Mouse (Mus musculus) liver, embryonic 16.5 days (tissue): ENCODE measurements around the gene Gm12830. TPM values are rescaled to one million over a fixed set of nuclear protein-coding genes. Genes with fewer than 3 reads are reported as not detected.

ENCODE experiments used
- ATAC-seq: fragments of 200-750 bp; cut with Nextera tagmentation; 2 replicates; pipeline ENCODE4 v1.8.0; 2017; ENCODE audit warnings: low read depth, mild to moderate bottlenecking, moderate number of reproducible peaks, moderate library complexity
- H3K27ac ChIP-seq: fragments of 300-500 bp; sonication (generic); 2 replicates; pipeline ENCODE4 v1.5.1; 2014; ENCODE audit warnings: mild to moderate bottlenecking, low read length
- H3K27me3 ChIP-seq: fragments of 300-500 bp; sonication (generic); 2 replicates; pipeline ENCODE4 v1.6.1; 2014; ENCODE audit warnings: low read depth, low read length, mixed read lengths; ENCODE audit not compliant: control insufficient read depth, insufficient read depth
- H3K36me3 ChIP-seq: fragments of 300-500 bp; sonication (generic); 2 replicates; pipeline ENCODE4 v1.6.1; 2014; ENCODE audit warnings: mild to moderate bottlenecking; ENCODE audit not compliant: control insufficient read depth, insufficient read depth
- H3K4me1 ChIP-seq: fragments of 300-500 bp; sonication (generic); 2 replicates; pipeline ENCODE4 v1.6.1; 2014; ENCODE audit warnings: low read depth, low read length, mixed read lengths; ENCODE audit not compliant: control insufficient read depth
- H3K4me2 ChIP-seq: fragments of 300-500 bp; sonication (generic); 2 replicates; pipeline ENCODE4 v1.6.1; 2014; ENCODE audit warnings: low read depth, low read length, mixed read lengths
- H3K4me3 ChIP-seq: fragments of 300-500 bp; sonication (generic); 2 replicates; pipeline ENCODE4 v1.5.1; 2014; ENCODE audit warnings: low read depth, mild to moderate bottlenecking, low read length
- H3K9ac ChIP-seq: fragments of 300-500 bp; sonication (generic); 2 replicates; pipeline ENCODE4 v1.6.1; 2014; ENCODE audit warnings: low read depth, low read length
- H3K9me3 ChIP-seq: fragments of 300-500 bp; sonication (generic); replicated peaks from 2 replicates; pipeline ENCODE4 v1.6.1; 2016; ENCODE audit warnings: low read length; ENCODE audit not compliant: control insufficient read depth
- WGBS: fragments of 180-500 bp; shearing (Covaris S2); extraction: QIAGEN DNeasy Blood & Tissue Kit; methylation state at CpG from one replicate; pipeline ENCODE4 v1.1.7; 2014; ENCODE audit not compliant: insufficient replicate concordance; 5-methylcytosine and 5-hydroxymethylcytosine counted together
- polyA plus RNA-seq: library from polyadenylated mRNA; unstranded; fragments of >200 nt; fragmentation: Nextera tagmentation; extraction: Ambion mirVana; gene quantifications from 2 replicates; pipeline ENCODE4 v1.2.1, GENCODE M21; 2015

Gm12830 gene
- polyA plus RNA-seq, 1 experiment from 2014 or later = not detected

DNA sequence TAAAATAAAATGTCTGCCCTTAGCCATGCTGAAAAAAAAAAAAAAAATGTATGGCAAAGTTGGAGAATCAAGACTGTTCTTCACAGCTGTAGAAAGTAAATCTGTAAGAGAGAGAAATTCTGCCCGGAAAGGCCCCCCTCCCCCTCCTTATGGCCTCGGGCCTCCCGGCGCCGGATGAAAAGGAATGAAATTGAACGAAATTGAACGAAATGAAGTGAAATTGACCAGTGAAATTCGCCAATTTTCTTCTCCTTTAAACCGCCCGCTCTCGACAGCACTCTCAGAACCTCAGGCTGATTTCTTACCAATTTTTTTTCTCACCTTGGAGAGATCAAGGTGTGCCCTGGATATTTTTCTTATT is 81.9 kb downstream of the Gm12830 start:
- Histone ChIP-seq H3K4me3 (no peak overlapping the region), H3K27ac (no peak overlapping the region), H3K9ac (no peak overlapping the region), H3K4me2 (no peak overlapping the region), H3K36me3 (no peaks in the 10 kb centered on the region), H3K4me1 (peaks cover 3% of the 10 kb centered on the region; the same call in 1 of the 2 replicates), H3K27me3 (peaks cover 100% of the 10 kb centered on the region), H3K9me3 (no peaks in the 10 kb centered on the region)
- 1% methylated on average over 11 of the region's 11 CpGs for WGBS
- no peak for ATAC-seq

DNA sequence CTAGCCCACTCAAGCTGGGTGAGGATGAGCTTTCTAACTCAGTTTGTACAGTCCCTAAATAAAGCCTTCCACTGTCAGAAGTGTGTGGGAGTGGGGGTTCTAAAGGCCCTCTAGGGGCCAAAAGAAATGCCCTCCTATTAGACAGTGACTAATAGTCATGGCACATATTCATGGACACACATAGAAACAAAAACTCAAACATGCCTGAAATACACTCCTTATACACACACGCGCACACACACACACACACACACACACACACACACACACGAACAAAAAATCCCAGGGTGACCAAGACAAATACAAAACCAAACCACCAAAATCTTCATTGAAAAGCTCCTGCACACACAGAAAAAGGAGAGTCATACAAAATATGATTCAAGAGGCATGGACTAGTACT is 84.0 kb downstream of the Gm12830 start:
- Histone ChIP-seq H3K9ac (no peak overlapping the region), H3K4me3 (no peak overlapping the region), H3K36me3 (no peaks in the 10 kb centered on the region), H3K27ac (no peak overlapping the region), H3K4me2 (no peak overlapping the region), H3K4me1 (peaks cover 6% of the 10 kb centered on the region; the same call in 1 of the 2 replicates), H3K9me3 (no peaks in the 10 kb centered on the region), H3K27me3 (peaks cover 100% of the 10 kb centered on the region)
- 48% methylated on average over 3 of the region's 3 CpGs for WGBS
- no peak for ATAC-seq

Other genes with a start within 250 kb of the Gm12830 start
- gene Foxd2, start 87.2 kb downstream of the Gm12830 start, polyA plus RNA-seq = not detected in 2 replicates
- gene Foxe3, start 104.3 kb downstream of the Gm12830 start, polyA plus RNA-seq = not detected in 2 replicates
- 44.6 and 46.8 TPM in 2 replicates for gene Cmpk1, start 165.5 kb downstream of the Gm12830 start, polyA plus RNA-seq
- 10.2 and 10.4 TPM in 2 replicates for gene Stil, start 178.4 kb downstream of the Gm12830 start, polyA plus RNA-seq
- gene Tal1, start 234.7 kb downstream of the Gm12830 start, polyA plus RNA-seq = 17.1 and 17.8 TPM in 2 replicates